8 mouse cellular contexts compared by ENCODE assay signal in genomic region chr17:35920862-35921562, GRCm38 (mm10). TPM values are rescaled to one million over a fixed set of nuclear protein-coding genes. Genes with fewer than 3 reads are reported as not detected.
A peak's percentile ranks its signal among the peaks of the same experiment; 100 is the strongest.
DNase-seq lines count a peak whose midpoint lies in the region; ATAC-seq and TF ChIP-seq lines count a peak whose summit lies in the region.

No protein-coding gene starts in this region.

- H3ac ChIP-seq in myocyte (ENCODE audit: control insufficient read depth, insufficient read length): no peak overlapping the region

- WGBS in forebrain, postnatal 0 days: 66% methylated on average over 5 of the region's 5 CpGs
- 76% methylated on average over 5 of the region's 5 CpGs for WGBS in limb, embryonic 12.5 days

- no peak overlapping the region; the same call in 1 of the 2 replicates for H3K4me2 ChIP-seq in forebrain, postnatal 0 days (ENCODE audit: low read depth)
- H3K4me2 ChIP-seq in limb, embryonic 12.5 days: no peak overlapping the region
- peak overlapping the region; percentile 97 for H3K4me2 ChIP-seq in myocyte (ENCODE audit: low read depth)

- no peak for ATAC-seq in forebrain, postnatal 0 days
- ATAC-seq in limb, embryonic 12.5 days (ENCODE audit: insufficient number of reproducible peaks, insufficient read depth, low FRiP score, low TSS enrichment, low read depth): no peak

- peaks cover 30% of the 10 kb centered on the region for H3K79me2 ChIP-seq in myocyte (ENCODE audit: control insufficient read depth, insufficient read depth)

- peak in 1 of 2 experiments; percentile 57 for DNase-seq in layer of hippocampus, adult 2 months (ENCODE audit: low spot score in 2 of 2)
- DNase-seq in layer of hippocampus, adult 8-10 months (ENCODE audit: low spot score in 2 of 2): no peak
- DNase-seq in ZHBTc4 (ENCODE audit: low read depth, low spot score): peak; percentile 78
- peak; percentile 69 for DNase-seq in forebrain, postnatal 0 days
- DNase-seq in urinary bladder, postnatal 25 days (ENCODE audit: low spot score): no peak
- DNase-seq in left cerebral cortex, adult 18-20 months (ENCODE audit: low spot score in 2 of 2): no peak

- peak; percentile 41 for TF ChIP-seq POLR2A in myocyte (IDR thresholded peaks at IDR 0.05; ENCODE audit: insufficient read length, low read depth)

- peaks cover 27% of the 10 kb centered on the region for H3K36me3 ChIP-seq in forebrain, postnatal 0 days (ENCODE audit: insufficient read depth)
- peaks cover 35% of the 10 kb centered on the region for H3K36me3 ChIP-seq in limb, embryonic 12.5 days
- H3K36me3 ChIP-seq in myocyte (ENCODE audit: control insufficient read depth, insufficient read depth): peaks cover 33% of the 10 kb centered on the region

- H3K9ac ChIP-seq in forebrain, postnatal 0 days: no peak overlapping the region
- H3K9ac ChIP-seq in limb, embryonic 12.5 days (replicated peaks): no peak overlapping the region; the same call in 1 of the 2 replicates

- H3K27ac ChIP-seq in layer of hippocampus, adult 2 months: peak overlapping the region; percentile 100
- H3K27ac ChIP-seq in forebrain, postnatal 0 days (ENCODE audit: low read depth, low read length): peak overlapping the region; percentile 11; the same call in 1 of the 2 replicates
- peak overlapping the region; percentile 96; the same call in 1 of the 2 replicates for H3K27ac ChIP-seq in limb, embryonic 12.5 days

- peak; percentile 83 for TF ChIP-seq CTCF in layer of hippocampus, adult 2 months (conservative IDR thresholded peaks at IDR 0.05)
- TF ChIP-seq CTCF in forebrain, postnatal 0 days (IDR thresholded peaks at IDR 0.05; ENCODE audit: low read depth): peak; percentile 74

- no peaks in the 10 kb centered on the region for H3K27me3 ChIP-seq in forebrain, postnatal 0 days (ENCODE audit: insufficient read depth, low read length)
- no peaks in the 10 kb centered on the region for H3K27me3 ChIP-seq in limb, embryonic 12.5 days
- H3K27me3 ChIP-seq in myocyte (ENCODE audit: control insufficient read depth, insufficient read depth, insufficient read length): no peaks in the 10 kb centered on the region

- peaks cover 18% of the 10 kb centered on the region for H3K4me1 ChIP-seq in forebrain, postnatal 0 days (ENCODE audit: insufficient read depth)
- peaks cover 21% of the 10 kb centered on the region for H3K4me1 ChIP-seq in limb, embryonic 12.5 days (replicated peaks)

- no peak overlapping the region for H3K4me3 ChIP-seq in layer of hippocampus, adult 2 months
- no peak overlapping the region for H3K4me3 ChIP-seq in forebrain, postnatal 0 days (ENCODE audit: low read depth, low read length)
- no peak overlapping the region for H3K4me3 ChIP-seq in limb, embryonic 12.5 days (replicated peaks)
- H3K4me3 ChIP-seq in myocyte: no peak overlapping the region

- H3K9me3 ChIP-seq in forebrain, postnatal 0 days (ENCODE audit: low read length): no peaks in the 10 kb centered on the region
- no peaks in the 10 kb centered on the region for H3K9me3 ChIP-seq in limb, embryonic 12.5 days

TF ChIP-seq in myocyte, 11 proteins besides CTCF, POLR2A, EP300 and RAD21:
- TF ChIP-seq MAX (IDR thresholded peaks at IDR 0.05; ENCODE audit: low read depth) (no peak), POLR2AphosphoS2 (IDR thresholded peaks at IDR 0.05; ENCODE audit: insufficient read length, low read depth) (peak; percentile 91)

RNA-seq across cellular contexts. Expression of gene Ppp1r10, which starts 4.8 kb away (rescaled TPM):
- total RNA-seq in layer of hippocampus, adult 2 months (2021): 10 to 100 TPM; 83.2 to 83.8 TPM
- 10 to 100 TPM; 71.6 to 79.8 (median 74.6) TPM for total RNA-seq in layer of hippocampus, adult 8-10 months (2022)
- total RNA-seq in forebrain, postnatal 0 days (2014; rRNA removed): 42.9 and 60.2 TPM in 2 replicates
- polyA plus RNA-seq in forebrain, postnatal 0 days (2015; fragmentation: Nextera tagmentation; extraction: Ambion mirVana): 23.2 and 32.5 TPM in 2 replicates
- 50.4 and 50.7 TPM in 2 replicates for polyA plus RNA-seq in limb, embryonic 12.5 days (2016; fragmentation: Nextera tagmentation; extraction: Ambion mirVana)
- polyA plus RNA-seq in myocyte (2012; fragmentation: generic; extraction: Trizol): 32.9 TPM
- total RNA-seq in left cerebral cortex, adult 18-20 months (2021): 10 to 100 TPM; 62.9 to 63.7 TPM

RNA-seq across cellular contexts. Expression of gene Mrps18b, which starts 4.8 kb away (rescaled TPM):
- total RNA-seq in layer of hippocampus, adult 2 months (2021): 10 to 100 TPM; 36.3 to 43.0 TPM
- total RNA-seq in layer of hippocampus, adult 8-10 months (2022): 10 to 100 TPM; 39.0 to 57.9 (median 42.8) TPM
- total RNA-seq in forebrain, postnatal 0 days (2014; rRNA removed): 34.5 and 44.5 TPM in 2 replicates
- 65.5 and 69.7 TPM in 2 replicates for polyA plus RNA-seq in forebrain, postnatal 0 days (2015; fragmentation: Nextera tagmentation; extraction: Ambion mirVana)
- 61.2 and 66.8 TPM in 2 replicates for polyA plus RNA-seq in limb, embryonic 12.5 days (2016; fragmentation: Nextera tagmentation; extraction: Ambion mirVana)
- polyA plus RNA-seq in myocyte (2012; fragmentation: generic; extraction: Trizol): 104 TPM
- 10 to 100 TPM; 39.9 to 41.3 TPM for total RNA-seq in left cerebral cortex, adult 18-20 months (2021)

RNA-seq across cellular contexts. Expression of gene Atat1, which starts 11.1 kb away (rescaled TPM):
- 10 to 100 TPM; 58.7 to 64.8 TPM for total RNA-seq in layer of hippocampus, adult 2 months (2021)
- 10 to 100 TPM; 53.2 to 64.1 (median 60.0) TPM for total RNA-seq in layer of hippocampus, adult 8-10 months (2022)
- 206 and 218 TPM in 2 replicates for total RNA-seq in forebrain, postnatal 0 days (2014; rRNA removed)
- 371 and 379 TPM in 2 replicates for polyA plus RNA-seq in forebrain, postnatal 0 days (2015; fragmentation: Nextera tagmentation; extraction: Ambion mirVana)
- polyA plus RNA-seq in limb, embryonic 12.5 days (2016; fragmentation: Nextera tagmentation; extraction: Ambion mirVana): 139 and 143 TPM in 2 replicates
- 23.1 TPM for polyA plus RNA-seq in myocyte (2012; fragmentation: generic; extraction: Trizol)
- total RNA-seq in left cerebral cortex, adult 18-20 months (2021): 10 to 100 TPM; 53.6 to 56.3 TPM

RNA-seq across cellular contexts. Expression of gene 2310061I04Rik, which starts 23.8 kb away (rescaled TPM):
- 10 to 100 TPM; 53.4 to 62.4 TPM for total RNA-seq in layer of hippocampus, adult 2 months (2021)
- 10 to 100 TPM; 45.9 to 61.4 (median 50.0) TPM for total RNA-seq in layer of hippocampus, adult 8-10 months (2022)
- total RNA-seq in forebrain, postnatal 0 days (2014; rRNA removed): 31.6 and 32.8 TPM in 2 replicates
- 56.7 and 66.3 TPM in 2 replicates for polyA plus RNA-seq in forebrain, postnatal 0 days (2015; fragmentation: Nextera tagmentation; extraction: Ambion mirVana)
- polyA plus RNA-seq in limb, embryonic 12.5 days (2016; fragmentation: Nextera tagmentation; extraction: Ambion mirVana): 18.6 and 24.8 TPM in 2 replicates
- 33.7 TPM for polyA plus RNA-seq in myocyte (2012; fragmentation: generic; extraction: Trizol)
- 10 to 100 TPM; 56.4 to 57.5 TPM for total RNA-seq in left cerebral cortex, adult 18-20 months (2021)

RNA-seq across cellular contexts. Expression of gene Dhx16, which starts 41.4 kb away (rescaled TPM):
- total RNA-seq in layer of hippocampus, adult 2 months (2021): 10 to 100 TPM; 28.1 to 31.3 TPM
- 10 to 100 TPM; 28.3 to 35.3 (median 31.4) TPM for total RNA-seq in layer of hippocampus, adult 8-10 months (2022)
- total RNA-seq in forebrain, postnatal 0 days (2014; rRNA removed): 33.0 and 33.2 TPM in 2 replicates
- 21.8 and 22.1 TPM in 2 replicates for polyA plus RNA-seq in forebrain, postnatal 0 days (2015; fragmentation: Nextera tagmentation; extraction: Ambion mirVana)
- 56.9 and 64.3 TPM in 2 replicates for polyA plus RNA-seq in limb, embryonic 12.5 days (2016; fragmentation: Nextera tagmentation; extraction: Ambion mirVana)
- polyA plus RNA-seq in myocyte (2012; fragmentation: generic; extraction: Trizol): 29.4 TPM
- 10 to 100 TPM; 30.6 to 32.3 TPM for total RNA-seq in left cerebral cortex, adult 18-20 months (2021)

Comparison
In these comparisons a context has a peak if more than half of its experiments do, and no peak if none do; other contexts are left out.
1. DNase-seq: peak in ZHBTc4 (single experiment) and forebrain, postnatal 0 days (single experiment); none in layer of hippocampus, adult 8-10 months (0 of 2), urinary bladder, postnatal 25 days (single experiment) and left cerebral cortex, adult 18-20 months (0 of 2).
2. H3K27ac ChIP-seq: peak in every context shown above with its lines; median percentile 100 in layer of hippocampus, adult 2 months; 96 in limb, embryonic 12.5 days; 11 in forebrain, postnatal 0 days.